9 mouse cellular contexts compared by ENCODE assay signal in the genomic region with DNA sequence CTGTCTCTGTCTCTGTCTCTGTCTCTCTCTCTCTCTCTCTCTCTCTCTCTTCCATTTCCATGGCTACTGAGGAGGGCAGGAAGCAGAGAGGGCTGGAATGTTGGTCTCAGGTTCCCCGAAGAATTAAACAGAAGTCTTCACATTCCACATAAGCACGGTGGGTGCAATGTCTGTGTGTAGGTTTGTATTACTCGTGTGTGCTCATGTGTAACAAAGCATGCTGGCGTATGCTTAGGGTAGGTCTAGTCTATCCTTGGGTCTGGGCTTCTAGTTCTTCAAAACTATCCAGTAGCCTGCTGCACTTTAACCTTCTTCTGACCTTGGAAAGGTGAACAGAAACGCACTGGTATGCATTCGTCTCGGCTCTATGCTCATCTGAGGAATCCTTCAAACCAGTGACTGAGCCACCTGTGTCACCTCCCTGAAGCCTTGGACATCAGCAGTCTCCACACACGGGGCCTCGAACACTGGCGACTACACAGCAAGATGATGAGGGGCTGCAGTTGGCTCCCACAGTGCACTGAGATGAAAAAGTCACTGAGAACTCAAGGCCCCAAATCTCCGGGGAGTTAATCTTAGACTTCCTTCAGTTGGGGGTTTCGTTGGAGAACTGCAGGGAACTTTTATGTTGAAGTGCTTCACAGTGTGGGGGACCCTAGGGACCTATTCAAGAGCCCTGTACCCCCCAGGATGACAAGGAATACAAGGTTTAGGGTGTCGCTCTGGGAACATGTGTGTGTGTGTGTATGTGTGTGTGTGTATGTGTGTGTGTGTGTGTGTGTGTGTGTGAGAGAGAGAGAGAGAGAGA.
A peak's percentile ranks its signal among the peaks of the same experiment; 100 is the strongest.
DNase-seq lines count a peak whose midpoint lies in the region; ATAC-seq and TF ChIP-seq lines count a peak whose summit lies in the region.
"Had no signal": no experiment of that assay in that cellular context is flagged by ENCODE, and none has a peak within 500 bp of the region (broad histone marks: within the 10 kb centered on the region; RNA-seq: fewer than 3 reads in every experiment).

No protein-coding gene starts in this region.

- 28% methylated on average over 13 of the region's 13 CpGs for WGBS in kidney, embryonic 16.5 days
- WGBS in embryonic facial prominence, embryonic 11.5 days, result 51% methylated on average over 13 of the region's 13 CpGs
- WGBS in limb, embryonic 10.5 days, result 73% methylated on average over 13 of the region's 13 CpGs

- dilution Hi-C loops in CH12.LX (cut with MboI; ENCODE audit: extremely low pct_ligation_motif_present, extremely low pct_unique_long_range_greater_than_20kb, low sequenced_read_pairs), result no loop called here

- H3K4me2 ChIP-seq in kidney, embryonic 16.5 days (replicated peaks; ENCODE audit: low read depth, low read length), result peak overlapping the region; percentile 17; the same call in 1 of the 2 replicates
- peak overlapping the region; percentile 48 for H3K4me2 ChIP-seq in CH12.LX (ENCODE audit: insufficient read depth, low read depth, poor library complexity, severe bottlenecking)
- H3K4me2 ChIP-seq in embryonic facial prominence, embryonic 11.5 days (ENCODE audit: low read depth, low read length), result no peak overlapping the region

- 0 out of 2 replicates have a peak, but pooled peaks cover 3% of the 10 kb centered on the region for H3K36me3 ChIP-seq in kidney, embryonic 16.5 days (ENCODE audit: insufficient read depth, low read length)
- H3K36me3 ChIP-seq in CH12.LX (replicated peaks in 1 of 2; ENCODE audit: control insufficient read depth in 1 of 2, insufficient read depth in 1 of 2, low read length in 1 of 2), result peaks cover 2 to 42% of the 10 kb centered on the region in 2 experiments
- H3K36me3 ChIP-seq in embryonic facial prominence, embryonic 11.5 days (replicated peaks; ENCODE audit: control insufficient read depth, insufficient read depth, low read depth, low read length), result no peaks in the 10 kb centered on the region
- peaks cover 27% of the 10 kb centered on the region for H3K36me3 ChIP-seq in limb, embryonic 10.5 days

- DNase-seq in kidney, adult 18-20 months, result no peak
- peak; percentile 73 for DNase-seq in CH12.LX (ENCODE audit: extremely low read depth)
- DNase-seq in embryonic facial prominence, embryonic 11.5 days (ENCODE audit: low spot score), result peak; percentile 35
- no peak for DNase-seq in limb, embryonic 10.5 days (ENCODE audit: low spot score)
- DNase-seq in frontal cortex, postnatal 25 days (ENCODE audit: low spot score in 2 of 2), result no peak
- no peak for DNase-seq in embryo, embryonic 11 days
- DNase-seq in thymus, postnatal 4 days, result no peak
- DNase-seq: cerebellum, adult 2 months had no signal

- peaks cover 74% of the 10 kb centered on the region for H3K4me1 ChIP-seq in kidney, embryonic 16.5 days (ENCODE audit: insufficient read depth, low read length)
- H3K4me1 ChIP-seq in CH12.LX (ENCODE audit: control insufficient read depth in 1 of 2, insufficient read depth in 2 of 2), result peaks cover 41 to 88% of the 10 kb centered on the region in 2 experiments
- peaks cover 6% of the 10 kb centered on the region for H3K4me1 ChIP-seq in embryonic facial prominence, embryonic 11.5 days (ENCODE audit: control insufficient read depth, insufficient read depth, low read length)
- H3K4me1 ChIP-seq in limb, embryonic 10.5 days, result peaks cover 69% of the 10 kb centered on the region

- H3K9me3 ChIP-seq in kidney, embryonic 16.5 days (ENCODE audit: low read length), result no peaks in the 10 kb centered on the region
- no peaks in the 10 kb centered on the region for H3K9me3 ChIP-seq in CH12.LX (replicated peaks; ENCODE audit: low read length)
- no peaks in the 10 kb centered on the region for H3K9me3 ChIP-seq in embryonic facial prominence, embryonic 11.5 days (replicated peaks; ENCODE audit: control insufficient read depth, low read length)
- H3K9me3 ChIP-seq in limb, embryonic 10.5 days (replicated peaks), result no peaks in the 10 kb centered on the region

- H3K27ac ChIP-seq in kidney, embryonic 16.5 days (ENCODE audit: low read length), result peak overlapping the region; percentile 93
- peak overlapping the region; percentile 88 for H3K27ac ChIP-seq in CH12.LX (ENCODE audit: insufficient read depth, low read depth)
- peak overlapping the region; percentile 31; the same call in 1 of the 2 replicates for H3K27ac ChIP-seq in embryonic facial prominence, embryonic 11.5 days (replicated peaks; ENCODE audit: low read depth, low read length)
- peak overlapping the region; percentile 51 for H3K27ac ChIP-seq in limb, embryonic 10.5 days

- in situ Hi-C loops in CH12.LX (cut with MboI; ENCODE audit: low pct_ligation_motif_present, low pct_unique_long_range_greater_than_20kb, low sequenced_read_pairs), result loop anchor here (5.0 kb wide), 1 partner anchor 38 kb away; no protein-coding TSS in a partner anchor

- TF ChIP-seq CTCF in CH12.LX (conservative IDR thresholded peaks at IDR 0.05 in 1 of 2, IDR thresholded peaks at IDR 0.05 in 1 of 2; ENCODE audit: low read depth in 2 of 2, low read length in 2 of 2), result no peak

- TF ChIP-seq POLR2A in CH12.LX (IDR thresholded peaks at IDR 0.05; ENCODE audit: low read depth, low read length), result no peak

- no peak overlapping the region for H3K4me3 ChIP-seq in kidney, embryonic 16.5 days (ENCODE audit: low read length)
- H3K4me3 ChIP-seq in CH12.LX (replicated peaks in 1 of 3; ENCODE audit: low read depth in 2 of 3, low read length in 2 of 3, poor library complexity in 1 of 3), result no peak overlapping the region
- no peak overlapping the region for H3K4me3 ChIP-seq in embryonic facial prominence, embryonic 11.5 days (ENCODE audit: low read depth, low read length)
- H3K4me3 ChIP-seq in limb, embryonic 10.5 days, result no peak overlapping the region

- no peaks in the 10 kb centered on the region for H3K27me3 ChIP-seq in kidney, embryonic 16.5 days (ENCODE audit: insufficient read depth, low read length)
- no peaks in the 10 kb centered on the region for H3K27me3 ChIP-seq in CH12.LX (replicated peaks)
- no peaks in the 10 kb centered on the region for H3K27me3 ChIP-seq in embryonic facial prominence, embryonic 11.5 days (ENCODE audit: control insufficient read depth, insufficient read depth, low read length)
- no peaks in the 10 kb centered on the region for H3K27me3 ChIP-seq in limb, embryonic 10.5 days (ENCODE audit: low read depth, poor library complexity, severe bottlenecking)

- H3K9ac ChIP-seq in kidney, embryonic 16.5 days (replicated peaks; ENCODE audit: low read length), result peak overlapping the region; percentile 15; the same call in 1 of the 2 replicates
- peak overlapping the region; percentile 11 for H3K9ac ChIP-seq in CH12.LX (ENCODE audit: insufficient read depth, low read depth)
- no peak overlapping the region for H3K9ac ChIP-seq in embryonic facial prominence, embryonic 11.5 days (replicated peaks; ENCODE audit: low read length)

- TF ChIP-seq EP300 in CH12.LX (IDR thresholded peaks at IDR 0.05; ENCODE audit: low read length), result no peak

- no peak for TF ChIP-seq RAD21 in CH12.LX (IDR thresholded peaks at IDR 0.05; ENCODE audit: low read depth, low read length)

- H3K79me2 ChIP-seq in CH12.LX (replicated peaks; ENCODE audit: control insufficient read depth, extremely low read depth, insufficient read depth, poor library complexity, severe bottlenecking), result peaks cover 13% of the 10 kb centered on the region

- ATAC-seq in kidney, embryonic 16.5 days (ENCODE audit: low FRiP score, low TSS enrichment), result peak; percentile 87
- 0 out of 2 replicates have a peak, but pooled peaks have one; percentile 40 for ATAC-seq in embryonic facial prominence, embryonic 11.5 days (replicated peaks; ENCODE audit: insufficient number of reproducible peaks, low FRiP score, low TSS enrichment, low read depth)

TF ChIP-seq in CH12.LX, 34 proteins besides CTCF, POLR2A, EP300 and RAD21 (continues in another document):
- TF ChIP-seq USF2 (conservative IDR thresholded peaks at IDR 0.05; ENCODE audit: low read depth, low read length) (no peak), MAZ (IDR thresholded peaks at IDR 0.05; ENCODE audit: low read depth, low read length) (no peak), NRF1 (IDR thresholded peaks at IDR 0.05; ENCODE audit: low read depth, low read length) (no peak), MEF2A (IDR thresholded peaks at IDR 0.05; ENCODE audit: borderline replicate concordance, low read depth, low read length) (peak; percentile 3; the same call in 1 of the 2 replicates), TBP (conservative IDR thresholded peaks at IDR 0.05; ENCODE audit: low read depth, low read length) (no peak; the same call in 1 of the 2 replicates), NELFE (IDR thresholded peaks at IDR 0.05; ENCODE audit: low read depth, low read length) (0 out of 2 replicates have a peak, but pooled peaks have one; percentile 8), JUN (IDR thresholded peaks at IDR 0.05; ENCODE audit: insufficient read depth, low read depth, low read length) (no peak), ELF1 (IDR thresholded peaks at IDR 0.05; ENCODE audit: low read depth, low read length) (no peak), MAFK (IDR thresholded peaks at IDR 0.05; ENCODE audit: insufficient replicate concordance, low read length) (no peak), GABPA (IDR thresholded peaks at IDR 0.05; ENCODE audit: insufficient replicate concordance, low read depth, low read length) (no peak), E2F4 (IDR thresholded peaks at IDR 0.05; ENCODE audit: insufficient replicate concordance, low read depth, low read length) (no peak), POLR2AphosphoS2 (IDR thresholded peaks at IDR 0.05; ENCODE audit: low read depth, low read length) (no peak), RCOR1 (conservative IDR thresholded peaks at IDR 0.05; ENCODE audit: low read depth, low read length) (no peak), USF1 (IDR thresholded peaks at IDR 0.05; ENCODE audit: low read depth, low read length) (no peak), TCF12 (IDR thresholded peaks at IDR 0.05; ENCODE audit: low read depth, low read length) (0 out of 2 replicates have a peak, but pooled peaks have one; percentile 14), SMC3 (IDR thresholded peaks at IDR 0.05; ENCODE audit: low read depth, low read length) (no peak), MYC (IDR thresholded peaks at IDR 0.05; ENCODE audit: low read depth, low read length) (no peak), JUND (conservative IDR thresholded peaks at IDR 0.05; ENCODE audit: low read depth, low read length) (no peak), HCFC1 (IDR thresholded peaks at IDR 0.05; ENCODE audit: low read depth, low read length) (no peak; the same call in 1 of the 2 replicates), ZKSCAN1 (IDR thresholded peaks at IDR 0.05; ENCODE audit: borderline replicate concordance, low read depth, low read length) (no peak), CHD2 (IDR thresholded peaks at IDR 0.05; ENCODE audit: low read length) (no peak), CHD1 (IDR thresholded peaks at IDR 0.05; ENCODE audit: low read depth, low read length) (no peak), ETS1 (conservative IDR thresholded peaks at IDR 0.05; ENCODE audit: low read depth, low read length) (no peak), ZC3H11A (IDR thresholded peaks at IDR 0.05; ENCODE audit: low read depth, low read length) (no peak), MAX (IDR thresholded peaks at IDR 0.05; ENCODE audit: low read length) (peak; percentile 41; the same call in 1 of the 2 replicates)

Comparison
In these comparisons a context has a peak if more than half of its experiments do, and no peak if none do; other contexts are left out.
1. H3K27ac ChIP-seq: peak in every context shown above with its lines; median percentile 93 in kidney, embryonic 16.5 days; 88 in CH12.LX; 51 in limb, embryonic 10.5 days; 31 in embryonic facial prominence, embryonic 11.5 days.
2. DNase-seq: peak in CH12.LX (single experiment) and embryonic facial prominence, embryonic 11.5 days (single experiment); none in kidney, adult 18-20 months (single experiment), limb, embryonic 10.5 days (single experiment), frontal cortex, postnatal 25 days (0 of 2), embryo, embryonic 11 days (single experiment) and thymus, postnatal 4 days (single experiment).